Mouse (Mus musculus): Measurements from ENCODE around the gene Slc4a5.

Slc4a5 gene

DNA sequence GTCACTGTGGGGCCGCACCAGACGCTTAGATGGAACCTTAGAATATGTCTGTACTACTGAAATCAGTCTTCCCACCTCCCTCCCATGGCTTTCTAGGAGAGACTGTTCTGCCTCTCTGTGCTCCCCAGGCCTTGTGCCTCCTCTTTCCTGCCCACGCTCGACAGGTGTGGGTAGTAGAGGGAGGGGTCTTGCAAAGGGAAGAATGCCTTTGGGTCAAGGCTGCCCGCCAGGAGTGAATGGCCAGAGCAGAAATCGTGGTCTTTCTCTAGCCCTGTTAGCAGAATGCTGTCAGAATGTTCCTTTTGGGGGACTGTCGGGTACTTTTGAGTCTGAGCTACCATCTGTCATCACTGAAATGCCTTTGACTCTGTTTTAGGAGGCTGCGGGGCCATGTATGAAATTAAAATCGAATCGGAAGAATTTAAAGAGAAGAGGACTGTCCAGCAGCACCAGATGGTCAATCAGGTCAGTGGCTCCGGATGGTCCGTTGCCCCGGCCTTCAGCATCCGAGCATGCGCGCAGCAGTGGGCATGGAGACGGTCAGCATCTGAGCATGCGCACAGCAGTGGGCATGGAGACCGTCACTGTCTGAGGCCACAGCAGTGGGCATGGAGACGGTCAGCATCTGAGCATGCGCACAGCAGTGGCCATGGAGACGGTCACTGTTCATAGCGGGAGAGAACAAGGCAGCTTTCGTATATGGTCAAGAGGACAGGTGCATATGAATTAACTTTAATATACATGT lies 133.2 kb downstream of the Slc4a5 start:
- no peak for DNase-seq

Data from lung, postnatal 4 days (tissue).